Mouse (Mus musculus) layer of hippocampus, adult 2 months (tissue): ENCODE results near the gene Car3. TPM values are rescaled to one million over a fixed set of nuclear protein-coding genes. Genes with fewer than 3 reads are reported as not detected.
A peak's percentile ranks its signal among the peaks of the same experiment; 100 is the strongest.

Experiments used
- DNase-seq, 2 experiments: peaks; one replicate each; pipeline ENCODE4 v3.0.0; 2022; ENCODE audit warnings: low spot score in 2 of 2
- H3K27ac ChIP-seq: fragments of 200-600 bp; 2 replicates; pipeline ENCODE4 v1.8.1; 2022
- H3K4me3 ChIP-seq: fragments of 200-600 bp; 2 replicates; pipeline ENCODE4 v1.8.1; 2022; ENCODE audit warnings: mild to moderate bottlenecking
- CTCF ChIP-seq: fragments of 200-600 bp; conservative IDR thresholded peaks from 2 replicates; pipeline ENCODE4 v1.8.1; 2022; ENCODE audit warnings: antibody characterized with exemption, mild to moderate bottlenecking, moderate library complexity
- total RNA-seq, 2 experiments: library from RNA; stranded (reverse); gene quantifications; 2 replicates each; pipeline ENCODE4 v1.2.3; 2021

Gene Car3
- total RNA-seq, 2 experiments from 2014 or later: 0.20 TPM; not detected in 1

GRCm38 (mm10) chr3:14860291-14860690 lies 3.0 kb upstream of the Car3 start:
- Histone ChIP-seq H3K27ac (no peak overlapping the region), H3K4me3 (no peak overlapping the region)
- no peak for TF ChIP-seq CTCF
- no peak for DNase-seq

GRCm38 (mm10) chr3:14861165-14861564 lies 2.1 kb upstream of the Car3 start:
- H3K27ac ChIP-seq: no peak overlapping the region
- TF ChIP-seq CTCF: no peak
- H3K4me3 ChIP-seq: no peak overlapping the region
- no peak for DNase-seq

GRCm38 (mm10) chr3:14861787-14862186 lies 1.5 kb upstream of the Car3 start:
- DNase-seq: no peak
- Histone ChIP-seq H3K27ac (no peak overlapping the region), H3K4me3 (no peak overlapping the region)
- no peak for TF ChIP-seq CTCF

GRCm38 (mm10) chr3:14862654-14863021 lies 674 bp upstream of the Car3 start:
- TF ChIP-seq CTCF: no peak
- DNase-seq: no peak
- no peak overlapping the region for H3K27ac ChIP-seq
- peak overlapping the region; percentile 50 for H3K4me3 ChIP-seq

GRCm38 (mm10) chr3:14863922-14864321 lies 610 bp downstream of the Car3 start:
- Histone ChIP-seq H3K27ac (no peak overlapping the region), H3K4me3 (no peak overlapping the region)
- no peak for TF ChIP-seq CTCF
- DNase-seq: no peak

GRCm38 (mm10) chr3:14865941-14866340 lies 2.6 kb downstream of the Car3 start:
- H3K27ac ChIP-seq: no peak overlapping the region
- H3K4me3 ChIP-seq: no peak overlapping the region
- no peak for DNase-seq
- TF ChIP-seq CTCF: no peak

GRCm38 (mm10) chr3:14869779-14870178 lies 6.5 kb downstream of the Car3 start:
- DNase-seq: peak; percentile 44 to 79
- Histone ChIP-seq H3K27ac (no peak overlapping the region), H3K4me3 (peak overlapping the region; percentile 45)
- peak; percentile 91 for TF ChIP-seq CTCF

GRCm38 (mm10) chr3:14870528-14870927 lies 7.2 kb downstream of the Car3 start:
- H3K4me3 ChIP-seq: no peak overlapping the region
- DNase-seq: no peak
- TF ChIP-seq CTCF: no peak
- H3K27ac ChIP-seq: no peak overlapping the region

- TF ChIP-seq CTCF: peak; percentile 42
- no peak for DNase-seq
Measured at GRCm38 (mm10) chr3:14871386-14871785, 8.1 kb downstream of the Car3 start.

GRCm38 (mm10) chr3:14874402-14875040 lies 11.2 kb downstream of the Car3 start:
- H3K27ac ChIP-seq: no peak overlapping the region
- H3K4me3 ChIP-seq: no peak overlapping the region
- DNase-seq: peak in 1 of 2 experiments; percentile 42
- peak; percentile 91 for TF ChIP-seq CTCF

More at GRCm38 (mm10) chr3:14871386-14871785, 8.1 kb downstream of the Car3 start:
- Histone ChIP-seq H3K4me3 (no peak overlapping the region), H3K27ac (no peak overlapping the region)

GRCm38 (mm10) chr3:14876325-14876918 lies 13.1 kb downstream of the Car3 start:
- no peak for TF ChIP-seq CTCF
- DNase-seq: no peak
- no peak overlapping the region for H3K4me3 ChIP-seq
- H3K27ac ChIP-seq: no peak overlapping the region

- TF ChIP-seq CTCF: no peak
- DNase-seq: no peak
- H3K27ac ChIP-seq: no peak overlapping the region
Measured at GRCm38 (mm10) chr3:14877251-14877909, 14.1 kb downstream of the Car3 start.

GRCm38 (mm10) chr3:14878749-14879223 lies 15.5 kb downstream of the Car3 start:
- Histone ChIP-seq H3K27ac (no peak overlapping the region), H3K4me3 (no peak overlapping the region)
- TF ChIP-seq CTCF: no peak
- DNase-seq: no peak

More at GRCm38 (mm10) chr3:14877251-14877909, 14.1 kb downstream of the Car3 start:
- no peak overlapping the region for H3K4me3 ChIP-seq
